Mouse (Mus musculus): ENCODE results near the gene Tceal5.

- TF ChIP-seq POLR2A (IDR thresholded peaks at IDR 0.05; ENCODE audit: low read depth, low read length) (no peak), CTCF (IDR thresholded peaks at IDR 0.05; ENCODE audit: extremely low read depth, insufficient read depth, insufficient read length, insufficient replicate concordance) (no peak)
Measured at GRCm38 (mm10) chrX:136172786-136173185, 30.9 kb downstream of the Tceal5 start.

All from spleen, adult 2 months (tissue).